Mouse (Mus musculus): ENCODE data around the gene Efcab2.

Efcab2 gene

GRCm38 (mm10) chr1:178485138-178485867 lies 79.4 kb downstream of the Efcab2 start:
- no peak for DNase-seq (ENCODE audit: low read depth)

- no peak for DNase-seq (ENCODE audit: low read depth)
These were observed 80.0 kb downstream of the Efcab2 start for GRCm38 (mm10) chr1:178485868-178486220.

GRCm38 (mm10) chr1:178486828-178487227 lies 80.9 kb downstream of the Efcab2 start:
- DNase-seq (ENCODE audit: low read depth), result no peak

- peak; percentile 70 for DNase-seq (ENCODE audit: low read depth)
These were observed 83.2 kb downstream of the Efcab2 start for GRCm38 (mm10) chr1:178489127-178489526.

GRCm38 (mm10) chr1:178491733-178492132 lies 85.8 kb downstream of the Efcab2 start:
- DNase-seq (ENCODE audit: low read depth), result peak; percentile 88

GRCm38 (mm10) chr1:178492493-178492892 lies 86.6 kb downstream of the Efcab2 start:
- peak; percentile 89 for DNase-seq (ENCODE audit: low read depth)

GRCm38 (mm10) chr1:178496186-178496585 lies 90.3 kb downstream of the Efcab2 start:
- no peak for DNase-seq (ENCODE audit: low read depth)

- peak; percentile 67 for DNase-seq (ENCODE audit: low read depth)
These were observed 91.0 kb downstream of the Efcab2 start for GRCm38 (mm10) chr1:178496841-178497240.

- no peak for DNase-seq (ENCODE audit: low read depth)
These were observed 101.1 kb downstream of the Efcab2 start for GRCm38 (mm10) chr1:178506938-178507337.

- no peak for DNase-seq (ENCODE audit: low read depth)
These were observed 106.6 kb downstream of the Efcab2 start for GRCm38 (mm10) chr1:178512323-178513031.

GRCm38 (mm10) chr1:178513954-178514353 lies 108.1 kb downstream of the Efcab2 start:
- DNase-seq (ENCODE audit: low read depth), result no peak

GRCm38 (mm10) chr1:178515839-178516238 lies 110.0 kb downstream of the Efcab2 start:
- no peak for DNase-seq (ENCODE audit: low read depth)

GRCm38 (mm10) chr1:178522389-178522788 lies 116.5 kb downstream of the Efcab2 start:
- DNase-seq (ENCODE audit: low read depth), result no peak

GRCm38 (mm10) chr1:178523152-178523551 lies 117.3 kb downstream of the Efcab2 start:
- DNase-seq (ENCODE audit: low read depth), result peak; percentile 67

GRCm38 (mm10) chr1:178527185-178527546 lies 121.3 kb downstream of the Efcab2 start:
- peak; percentile 75 for DNase-seq (ENCODE audit: low read depth)

- no peak for DNase-seq (ENCODE audit: low read depth)
These were observed 121.9 kb downstream of the Efcab2 start for GRCm38 (mm10) chr1:178527547-178528361.

- DNase-seq (ENCODE audit: low read depth), result no peak
These were observed 122.8 kb downstream of the Efcab2 start, which contains the start of gene Kif26b for GRCm38 (mm10) chr1:178528431-178529351. Gene Kif26b, plus strand, starts transcription at chr1:178529125.

- no peak for DNase-seq (ENCODE audit: low read depth)
These were observed 123.8 kb downstream of the Efcab2 start for GRCm38 (mm10) chr1:178529512-178530300.

- DNase-seq (ENCODE audit: low read depth), result no peak
These were observed 124.6 kb downstream of the Efcab2 start for GRCm38 (mm10) chr1:178530301-178531078.
